Comparison of ENCODE assay signal across 13 mouse cellular contexts in the genomic region with DNA sequence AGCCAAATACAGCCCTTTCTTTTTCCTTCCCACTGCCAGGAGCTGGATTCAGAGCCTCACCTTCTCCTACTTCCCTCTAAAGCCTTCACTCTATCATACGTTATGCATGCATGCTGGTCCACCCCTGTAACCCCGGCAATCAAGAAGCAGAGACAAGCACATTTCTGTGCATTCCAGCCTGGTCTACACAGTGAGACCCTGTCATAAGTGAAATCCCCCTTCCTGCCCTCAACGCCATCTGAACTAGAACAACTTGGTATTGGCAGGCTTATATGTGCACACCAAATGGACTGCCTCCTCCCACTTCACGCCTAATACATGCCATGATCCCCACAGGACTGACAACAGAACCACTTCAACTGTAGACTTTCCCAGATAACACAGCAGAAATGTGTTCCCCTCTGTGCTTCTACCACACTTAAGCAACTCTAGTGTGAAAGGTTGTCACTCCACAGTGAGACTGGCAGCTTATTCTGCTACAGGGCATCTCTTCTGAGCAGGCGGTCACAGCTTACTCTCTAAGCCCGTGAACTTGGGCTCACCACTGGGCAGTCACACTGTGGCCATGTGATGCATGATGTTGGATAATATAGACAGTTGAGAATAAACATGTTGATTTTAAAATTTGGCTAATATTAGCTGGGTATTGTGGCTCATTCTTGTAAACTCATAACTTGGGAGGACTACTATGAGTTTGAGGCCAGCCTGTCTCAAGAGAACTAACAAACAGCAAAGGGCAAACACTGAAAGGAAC.
A peak's percentile ranks its signal among the peaks of the same experiment; 100 is the strongest.
DNase-seq lines count a peak whose midpoint lies in the region; ATAC-seq and TF ChIP-seq lines count a peak whose summit lies in the region.
"Had no signal": no experiment of that assay in that cellular context is flagged by ENCODE, and none has a peak within 500 bp of the region (broad histone marks: within the 10 kb centered on the region; RNA-seq: fewer than 3 reads in every experiment).

No protein-coding gene starts in this region.

- H3K4me3 ChIP-seq in heart, postnatal 0 days (ENCODE audit: low read depth, low read length): no peak overlapping the region
- H3K4me3 ChIP-seq in bone marrow macrophage, adult 2 months (ENCODE audit: insufficient read depth, low read length): no peak overlapping the region
- H3K4me3 ChIP-seq in layer of hippocampus, adult 2 months: no peak overlapping the region

- no peak for TF ChIP-seq CTCF in heart, postnatal 0 days (IDR thresholded peaks at IDR 0.05; ENCODE audit: low read depth)
- no peak for TF ChIP-seq CTCF in bone marrow macrophage, adult 2 months (IDR thresholded peaks at IDR 0.05; ENCODE audit: low read depth, low read length)
- TF ChIP-seq CTCF in layer of hippocampus, adult 2 months (conservative IDR thresholded peaks at IDR 0.05): no peak

- no peak for TF ChIP-seq EP300 in heart, postnatal 0 days (IDR thresholded peaks at IDR 0.05; ENCODE audit: low read depth)

- no peak for ATAC-seq in cerebellum, adult (ENCODE audit: insufficient number of reproducible peaks, low FRiP score, low TSS enrichment)
- ATAC-seq in heart, postnatal 0 days (ENCODE audit: insufficient read depth, low read depth): no peak
- ATAC-seq: forebrain, embryonic 14.5 days had no signal

- WGBS in heart, postnatal 0 days: 76% methylated on average over 6 of the region's 6 CpGs

- peaks cover 37% of the 10 kb centered on the region for H3K4me1 ChIP-seq in heart, postnatal 0 days (ENCODE audit: control insufficient read depth, insufficient read depth)
- H3K4me1 ChIP-seq in bone marrow macrophage, adult 2 months (ENCODE audit: control insufficient read depth, insufficient read depth, low read length): peaks cover 29% of the 10 kb centered on the region

- no peak for TF ChIP-seq POLR2A in bone marrow macrophage, adult 2 months (IDR thresholded peaks at IDR 0.05; ENCODE audit: borderline replicate concordance, low read depth, low read length)

- H3K9me3 ChIP-seq in heart, postnatal 0 days (replicated peaks; ENCODE audit: control insufficient read depth, low read length): no peaks in the 10 kb centered on the region

- peak; percentile 0 for DNase-seq in cerebellum, adult 11-12 months
- no peak for DNase-seq in heart, postnatal 0 days (ENCODE audit: low spot score)
- DNase-seq in heart, adult 8-10 months (ENCODE audit: low spot score): no peak
- DNase-seq in ovary, postnatal 10 days (ENCODE audit: low spot score): peak; percentile 0
- no peak for DNase-seq in ovary, adult 18-20 months (ENCODE audit: low spot score)
- DNase-seq in layer of hippocampus, adult 2 months (ENCODE audit: low spot score in 2 of 2): no peak
- DNase-seq: adrenal gland, postnatal 36 days; cerebellum, adult 11 months; thymus, postnatal 14 days had no signal

- H3K4me2 ChIP-seq in heart, postnatal 0 days (ENCODE audit: low read depth, low read length): no peak overlapping the region
- H3K4me2 ChIP-seq: liver, embryonic 11.5 days had no signal

- H3K27me3 ChIP-seq in heart, postnatal 0 days (ENCODE audit: control insufficient read depth, insufficient read depth, low read length): no peaks in the 10 kb centered on the region

- H3K36me3 ChIP-seq in heart, postnatal 0 days (replicated peaks; ENCODE audit: control insufficient read depth, insufficient read depth, low read length): peaks cover 43% of the 10 kb centered on the region

- no peak overlapping the region for H3K9ac ChIP-seq in heart, postnatal 0 days (replicated peaks; ENCODE audit: low read depth, low read length)

- H3K27ac ChIP-seq in heart, postnatal 0 days (ENCODE audit: low read depth): peak overlapping the region; percentile 90
- H3K27ac ChIP-seq in bone marrow macrophage, adult 2 months (ENCODE audit: insufficient read depth, low read depth, low read length): peak overlapping the region; percentile 44; the same call in 1 of the 2 replicates
- H3K27ac ChIP-seq in layer of hippocampus, adult 2 months: no peak overlapping the region

Comparison
In these comparisons a context has a peak if more than half of its experiments do, and no peak if none do; other contexts are left out.
1. DNase-seq: peak in cerebellum, adult 11-12 months (single experiment) and ovary, postnatal 10 days (single experiment); none in heart, postnatal 0 days (single experiment), heart, adult 8-10 months (single experiment), ovary, adult 18-20 months (single experiment) and layer of hippocampus, adult 2 months (0 of 2).